Mouse (Mus musculus): ENCODE measurements around the gene Rad50. TPM values are rescaled to one million over a fixed set of nuclear protein-coding genes. Genes with fewer than 3 reads are reported as not detected.

Gene Rad50
- polyA plus RNA-seq, 2 experiments: 5.1 to 10.3 TPM

DNA sequence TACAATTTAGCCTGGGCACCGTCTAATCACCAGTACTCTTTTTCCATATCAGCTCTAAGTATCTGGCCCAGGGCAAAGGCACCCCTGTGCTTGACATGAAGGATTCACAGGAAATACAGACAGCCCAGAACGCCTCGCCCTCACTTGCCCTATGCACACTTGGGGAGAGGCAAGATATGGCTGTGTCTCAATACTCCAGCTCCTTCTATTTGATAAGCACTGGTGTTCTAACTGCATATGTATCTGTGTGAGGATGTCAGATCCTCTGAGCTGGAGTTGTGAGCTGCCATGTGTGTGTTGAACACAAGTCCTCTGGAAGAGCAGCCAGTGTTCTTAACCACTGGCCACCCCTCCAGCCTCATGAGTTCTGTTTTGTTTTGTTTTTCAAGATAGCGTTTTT lies 55.7 kb downstream of the Rad50 start:
- no peak for TF ChIP-seq CTCF (IDR thresholded peaks at IDR 0.05; ENCODE audit: low read depth)
- no peak for TF ChIP-seq EP300 (IDR thresholded peaks at IDR 0.05; ENCODE audit: low read depth)
- ATAC-seq (ENCODE audit: insufficient read depth) (no peak), DNase-seq (ENCODE audit: low read depth in 3 of 3, low spot score in 3 of 3) (no peak)
- Histone ChIP-seq H3K9me3 (ENCODE audit: control insufficient read depth, low read length) (no peaks in the 10 kb centered on the region), H3K27ac (no peak overlapping the region), H3K4me3 (ENCODE audit: insufficient read depth in 1 of 2, low read depth in 2 of 2, low read length in 2 of 2) (no peak overlapping the region), H3K27me3 (ENCODE audit: control insufficient read depth, insufficient read depth, low read length) (no peaks in the 10 kb centered on the region), H3K4me2 (ENCODE audit: low read depth) (no peak overlapping the region), H3K4me1 (replicated peaks; ENCODE audit: control insufficient read depth in 2 of 2, insufficient read depth in 2 of 2, low read length in 1 of 2) (peaks cover 10 to 16% of the 10 kb centered on the region in 2 experiments), H3K36me3 (replicated peaks; ENCODE audit: control insufficient read depth, insufficient read depth, low read depth) (peaks cover 33% of the 10 kb centered on the region), H3K9ac (replicated peaks) (no peak overlapping the region)
- 52% methylated on average over 4 of the region's 4 CpGs for WGBS (ENCODE audit: insufficient replicate concordance)

DNA sequence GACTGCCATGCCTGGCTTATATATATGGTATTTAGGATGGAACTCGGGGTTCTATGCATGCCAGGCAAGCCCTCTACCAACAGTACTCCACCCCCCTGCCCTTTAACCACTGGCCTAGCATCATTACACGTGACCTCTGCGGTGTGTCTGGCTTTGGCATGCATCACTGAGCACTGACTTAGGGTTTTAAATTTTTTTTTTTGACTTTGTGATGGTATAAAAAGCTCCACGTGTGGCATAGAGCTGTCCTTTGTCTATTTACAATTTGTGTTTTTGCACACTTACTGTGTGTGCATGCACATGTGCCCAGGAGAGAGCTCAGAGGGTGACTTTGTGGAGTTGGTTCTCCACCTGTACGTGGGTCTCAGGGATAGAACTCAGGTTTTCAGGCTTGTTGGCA lies 63.1 kb downstream of the Rad50 start:
- ATAC-seq (ENCODE audit: insufficient read depth) (no peak), DNase-seq (ENCODE audit: low read depth in 3 of 3, low spot score in 3 of 3) (no peak)
- Histone ChIP-seq H3K4me3 (ENCODE audit: insufficient read depth in 1 of 2, low read depth in 2 of 2, low read length in 2 of 2) (no peak overlapping the region), H3K27ac (no peak overlapping the region), H3K9me3 (ENCODE audit: control insufficient read depth, low read length) (no peaks in the 10 kb centered on the region), H3K27me3 (ENCODE audit: control insufficient read depth, insufficient read depth, low read length) (no peaks in the 10 kb centered on the region), H3K9ac (replicated peaks) (no peak overlapping the region), H3K4me1 (replicated peaks; ENCODE audit: control insufficient read depth in 2 of 2, insufficient read depth in 2 of 2, low read length in 1 of 2) (peaks cover 0 to 5% of the 10 kb centered on the region in 2 experiments; a peak in 2 of 4 replicates), H3K4me2 (ENCODE audit: low read depth) (no peak overlapping the region), H3K36me3 (replicated peaks; ENCODE audit: control insufficient read depth, insufficient read depth, low read depth) (no peaks in the 10 kb centered on the region)
- WGBS (ENCODE audit: insufficient replicate concordance): 67% methylated on average over 5 of the region's 5 CpGs
- TF ChIP-seq EP300 (IDR thresholded peaks at IDR 0.05; ENCODE audit: low read depth) (no peak), CTCF (IDR thresholded peaks at IDR 0.05; ENCODE audit: low read depth) (no peak)

DNA sequence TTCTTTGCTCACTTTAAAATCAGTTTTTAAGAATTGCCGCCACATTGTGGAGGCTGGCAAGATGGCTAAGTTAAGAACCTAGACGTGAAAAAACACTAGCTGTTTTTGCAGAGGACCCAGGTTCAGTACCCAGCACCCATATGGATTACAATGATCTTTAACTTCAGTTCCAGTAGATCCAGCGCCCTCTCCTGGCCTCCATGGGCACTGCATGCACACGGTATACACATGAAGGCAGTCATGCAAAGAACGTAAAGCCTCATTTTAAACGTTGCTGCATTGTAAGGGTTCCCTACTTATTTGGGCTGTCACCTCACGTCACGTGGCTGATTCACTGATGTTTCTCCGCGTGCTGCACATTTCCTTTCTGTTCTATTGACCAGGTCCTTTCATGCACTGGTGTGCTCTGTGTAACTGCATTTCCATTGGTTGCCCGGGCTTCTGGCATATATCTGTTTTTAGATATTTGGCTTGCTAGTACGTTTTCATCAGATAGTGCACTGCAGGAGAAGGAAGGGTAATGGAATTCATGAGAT lies 64.3 kb downstream of the Rad50 start:
- no peak for ATAC-seq (ENCODE audit: insufficient read depth)

DNA sequence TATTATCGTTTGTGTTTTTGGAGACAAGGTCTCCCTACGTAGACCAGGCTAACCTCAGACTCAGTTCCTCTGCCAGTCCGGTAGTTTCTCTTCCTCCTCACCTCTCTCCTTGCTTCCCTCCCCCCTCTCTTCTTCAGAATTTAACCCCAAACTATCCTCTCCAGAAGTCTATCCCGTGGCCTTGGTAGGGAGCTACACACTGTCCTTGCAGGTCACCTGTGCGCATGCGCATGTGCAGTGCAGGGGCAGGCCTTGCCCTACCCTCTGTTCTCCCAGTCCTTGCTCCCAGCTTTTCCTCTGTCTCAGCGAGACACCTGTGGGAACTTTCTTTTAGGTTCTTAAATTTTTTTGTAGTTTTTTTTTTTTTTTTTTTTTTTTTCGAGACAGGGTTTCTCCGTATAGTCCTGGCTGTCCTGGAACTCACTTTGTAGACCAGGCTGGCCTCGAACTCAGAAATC lies 69.3 kb downstream of the Rad50 start:
- DNase-seq (ENCODE audit: low read depth in 3 of 3, low spot score in 3 of 3) (no peak), ATAC-seq (ENCODE audit: insufficient read depth) (no peak)
- H3K27me3 ChIP-seq (ENCODE audit: control insufficient read depth, insufficient read depth, low read length): peaks cover 6% of the 10 kb centered on the region; the same call in 1 of the 2 replicates
- no peak overlapping the region for H3K4me2 ChIP-seq (ENCODE audit: low read depth)
- H3K4me1 ChIP-seq (replicated peaks; ENCODE audit: control insufficient read depth in 2 of 2, insufficient read depth in 2 of 2, low read length in 1 of 2): peaks cover 0 to 1% of the 10 kb centered on the region in 2 experiments; a peak in 2 of 4 replicates
- H3K27ac ChIP-seq: no peak overlapping the region
- no peaks in the 10 kb centered on the region for H3K9me3 ChIP-seq (ENCODE audit: control insufficient read depth, low read length)
- no peak overlapping the region for H3K4me3 ChIP-seq (ENCODE audit: insufficient read depth in 1 of 2, low read depth in 2 of 2, low read length in 2 of 2)
- no peak overlapping the region for H3K9ac ChIP-seq (replicated peaks)
- no peak for TF ChIP-seq EP300 (IDR thresholded peaks at IDR 0.05; ENCODE audit: low read depth)
- no peak for TF ChIP-seq CTCF (IDR thresholded peaks at IDR 0.05; ENCODE audit: low read depth)
- H3K36me3 ChIP-seq (replicated peaks; ENCODE audit: control insufficient read depth, insufficient read depth, low read depth): no peaks in the 10 kb centered on the region
- WGBS (ENCODE audit: insufficient replicate concordance): 58% methylated on average over 10 of the region's 10 CpGs

More for the DNA sequence above, 64.3 kb downstream of the Rad50 start:
- no peak for TF ChIP-seq EP300 (IDR thresholded peaks at IDR 0.05; ENCODE audit: low read depth)
- TF ChIP-seq CTCF (IDR thresholded peaks at IDR 0.05; ENCODE audit: low read depth): peak; percentile 71
- Histone ChIP-seq H3K4me3 (ENCODE audit: insufficient read depth in 1 of 2, low read depth in 2 of 2, low read length in 2 of 2) (no peak overlapping the region), H3K27ac (no peak overlapping the region), H3K9ac (replicated peaks) (no peak overlapping the region), H3K36me3 (replicated peaks; ENCODE audit: control insufficient read depth, insufficient read depth, low read depth) (no peaks in the 10 kb centered on the region), H3K4me2 (ENCODE audit: low read depth) (no peak overlapping the region), H3K9me3 (ENCODE audit: control insufficient read depth, low read length) (no peaks in the 10 kb centered on the region), H3K27me3 (ENCODE audit: control insufficient read depth, insufficient read depth, low read length) (no peaks in the 10 kb centered on the region), H3K4me1 (replicated peaks; ENCODE audit: control insufficient read depth in 2 of 2, insufficient read depth in 2 of 2, low read length in 1 of 2) (peaks cover 0 to 5% of the 10 kb centered on the region in 2 experiments; a peak in 2 of 4 replicates)
- DNase-seq (ENCODE audit: low read depth in 3 of 3, low spot score in 3 of 3): no peak
- WGBS (ENCODE audit: insufficient replicate concordance): 54% methylated on average over 12 of the region's 12 CpGs

DNA sequence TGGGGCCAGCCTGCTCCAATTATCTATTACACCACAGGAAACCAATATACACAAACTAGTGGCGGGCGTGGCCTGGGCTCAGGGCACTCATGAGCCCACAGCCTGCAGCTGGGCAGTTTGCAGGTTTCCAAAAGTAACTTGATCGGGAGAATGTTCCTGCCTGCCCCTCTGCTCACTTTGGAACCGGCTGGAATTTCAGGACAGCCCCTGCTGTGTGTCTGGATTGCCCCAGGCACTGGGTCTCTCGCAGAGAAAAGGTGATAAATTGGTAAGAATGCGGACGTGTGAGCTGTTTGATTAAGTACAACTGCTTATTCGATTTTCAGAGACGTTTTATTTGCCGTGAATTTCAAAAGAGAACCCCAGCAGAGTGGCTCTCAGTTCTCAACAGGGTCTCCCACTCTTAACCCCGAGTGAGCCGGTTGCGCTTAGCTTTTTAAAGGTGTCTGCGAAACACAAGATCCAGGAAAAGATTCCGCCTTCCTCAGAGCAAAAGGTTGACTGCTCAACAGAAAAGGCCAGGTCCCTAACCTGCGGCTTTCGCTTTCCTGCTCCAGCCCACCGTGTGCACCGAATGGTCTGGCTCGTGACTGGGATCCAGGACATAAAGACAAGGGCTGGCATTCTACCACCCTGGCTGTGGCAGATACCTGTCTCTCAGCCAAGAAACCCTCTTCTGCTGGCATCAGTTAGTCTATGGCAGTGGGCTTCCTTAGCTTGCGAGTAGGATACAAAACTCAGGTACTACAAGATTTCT lies 69.9 kb downstream of the Rad50 start:
- Histone ChIP-seq H3K27me3 (ENCODE audit: control insufficient read depth, insufficient read depth, low read length) (peaks cover 6% of the 10 kb centered on the region; the same call in 1 of the 2 replicates), H3K4me1 (replicated peaks; ENCODE audit: control insufficient read depth in 2 of 2, insufficient read depth in 2 of 2, low read length in 1 of 2) (no peaks in the 10 kb centered on the region; a peak in 1 of 4 replicates), H3K4me3 (ENCODE audit: insufficient read depth in 1 of 2, low read depth in 2 of 2, low read length in 2 of 2) (no peak overlapping the region), H3K9ac (replicated peaks) (no peak overlapping the region), H3K27ac (no peak overlapping the region), H3K9me3 (ENCODE audit: control insufficient read depth, low read length) (no peaks in the 10 kb centered on the region), H3K4me2 (ENCODE audit: low read depth) (no peak overlapping the region), H3K36me3 (replicated peaks; ENCODE audit: control insufficient read depth, insufficient read depth, low read depth) (no peaks in the 10 kb centered on the region)
- TF ChIP-seq CTCF (IDR thresholded peaks at IDR 0.05; ENCODE audit: low read depth) (no peak), EP300 (IDR thresholded peaks at IDR 0.05; ENCODE audit: low read depth) (no peak)
- 33% methylated on average over 21 of the region's 21 CpGs for WGBS (ENCODE audit: insufficient replicate concordance)
- DNase-seq (ENCODE audit: low read depth in 3 of 3, low spot score in 3 of 3) (no peak), ATAC-seq (ENCODE audit: insufficient read depth) (no peak)

Measured in liver, embryonic 14.5 days (tissue).